Mouse (Mus musculus): ENCODE measurements around the gene Zdhhc21. TPM values are rescaled to one million over a fixed set of nuclear protein-coding genes. Genes with fewer than 3 reads are reported as not detected.

The Zdhhc21 gene
- polyA plus RNA-seq, 1 experiment, result 17.1 TPM

DNA sequence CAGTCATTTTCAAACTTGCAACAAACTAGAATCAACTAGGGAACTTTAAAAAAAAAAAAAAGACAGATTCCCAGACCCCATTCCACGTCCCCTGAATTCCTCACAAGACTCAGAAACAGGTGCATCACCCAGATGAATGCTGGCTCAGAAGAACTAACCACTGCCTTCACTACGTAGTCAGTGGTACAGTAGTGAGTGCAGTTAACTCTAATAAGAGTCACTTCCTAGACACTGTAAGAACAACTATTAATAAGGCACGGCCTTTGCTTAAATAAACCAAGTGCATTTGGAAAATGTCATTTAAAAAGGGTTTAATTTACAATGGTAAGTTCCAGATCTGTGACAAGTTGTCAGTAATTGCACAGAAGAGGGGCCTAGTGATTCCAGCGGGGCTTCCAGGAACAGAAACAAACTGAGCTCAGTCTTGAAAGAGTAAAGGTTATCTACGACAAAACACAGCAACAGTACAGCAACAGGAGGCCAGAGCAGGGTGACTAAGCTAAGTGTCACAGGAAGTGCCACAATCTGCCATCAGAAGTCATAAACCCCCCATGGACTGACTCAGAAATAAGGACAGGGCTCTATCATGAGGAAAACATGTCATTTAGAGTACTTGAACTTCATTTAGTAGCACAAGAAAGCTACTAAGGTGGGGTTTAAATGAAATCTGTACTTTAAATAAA lies 11.1 kb downstream of the Zdhhc21 start:
- Histone ChIP-seq H3K27ac (ENCODE audit: insufficient read depth, low read length) (no peak overlapping the region), H3K4me1 (ENCODE audit: control insufficient read depth, insufficient read depth, low read length) (peaks cover 2% of the 10 kb centered on the region; the same call in 1 of the 2 replicates), H3K4me3 (ENCODE audit: insufficient read depth, low read length) (no peak overlapping the region)
- TF ChIP-seq CTCF (IDR thresholded peaks at IDR 0.05; ENCODE audit: extremely low read depth, insufficient read depth, low read length) (no peak), POLR2A (IDR thresholded peaks at IDR 0.05; ENCODE audit: extremely low read depth, insufficient read depth, low read length) (no peak)

DNA sequence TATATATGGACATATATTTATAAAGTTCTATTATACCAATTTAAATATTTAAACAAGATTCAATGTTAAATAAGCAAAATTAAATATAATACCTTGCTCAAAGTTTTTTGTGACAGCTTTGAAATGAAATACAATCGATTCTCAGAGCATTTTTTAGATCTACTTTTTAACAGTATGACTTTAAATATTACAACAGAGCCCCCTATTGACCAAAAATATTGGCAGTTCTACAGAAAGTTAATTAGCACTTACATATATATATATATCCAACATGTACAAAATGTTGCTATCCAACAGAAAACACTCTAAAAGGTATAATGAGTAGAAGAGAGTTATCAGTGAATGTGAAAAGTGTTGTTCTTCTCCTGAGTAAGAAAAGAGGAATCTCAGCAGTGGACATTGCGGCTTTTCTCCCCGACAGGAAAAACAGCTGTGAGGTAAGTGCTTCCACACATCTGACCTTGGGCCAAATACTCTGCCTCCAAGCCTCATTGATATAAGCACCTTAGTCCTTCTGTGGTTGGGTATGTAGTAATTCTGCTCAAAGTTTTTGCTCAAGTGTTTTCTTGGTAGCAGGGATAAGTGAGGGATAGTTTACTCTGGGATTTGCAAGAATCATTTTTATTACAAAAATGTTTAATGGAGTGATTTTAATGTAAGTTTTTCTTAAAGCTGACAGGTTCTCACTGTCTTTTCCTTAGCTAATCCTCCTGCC lies 22.1 kb downstream of the Zdhhc21 start:
- H3K27ac ChIP-seq (ENCODE audit: insufficient read depth, low read length), result no peak overlapping the region
- no peak for TF ChIP-seq POLR2A (IDR thresholded peaks at IDR 0.05; ENCODE audit: extremely low read depth, insufficient read depth, low read length)
- no peak for TF ChIP-seq CTCF (IDR thresholded peaks at IDR 0.05; ENCODE audit: extremely low read depth, insufficient read depth, low read length)
- no peaks in the 10 kb centered on the region for H3K4me1 ChIP-seq (ENCODE audit: control insufficient read depth, insufficient read depth, low read length)
- no peak overlapping the region for H3K4me3 ChIP-seq (ENCODE audit: insufficient read depth, low read length)

DNA sequence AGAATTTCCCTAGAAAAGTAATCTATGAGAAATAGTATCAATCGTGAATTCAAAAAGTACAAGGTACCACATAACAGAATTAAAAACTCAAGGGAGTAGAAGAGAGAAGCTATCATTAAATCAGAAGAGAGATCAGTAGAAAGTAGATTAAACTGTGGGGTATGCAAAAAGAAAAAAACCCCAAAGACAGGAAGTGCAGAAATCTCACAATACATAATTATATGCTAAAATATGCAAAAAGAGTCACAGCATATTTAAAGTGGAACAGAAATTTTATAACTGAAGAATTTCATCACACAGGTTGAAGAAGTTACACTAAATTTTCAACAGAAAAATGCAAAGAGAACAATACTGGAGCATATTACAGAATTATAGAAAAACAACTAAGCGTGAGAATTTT lies 28.6 kb downstream of the Zdhhc21 start:
- Histone ChIP-seq H3K4me1 (ENCODE audit: control insufficient read depth, insufficient read depth, low read length) (no peaks in the 10 kb centered on the region), H3K27ac (ENCODE audit: insufficient read depth, low read length) (no peak overlapping the region), H3K4me3 (ENCODE audit: insufficient read depth, low read length) (no peak overlapping the region)
- no peak for TF ChIP-seq POLR2A (IDR thresholded peaks at IDR 0.05; ENCODE audit: extremely low read depth, insufficient read depth, low read length)
- no peak for TF ChIP-seq CTCF (IDR thresholded peaks at IDR 0.05; ENCODE audit: extremely low read depth, insufficient read depth, low read length)

DNA sequence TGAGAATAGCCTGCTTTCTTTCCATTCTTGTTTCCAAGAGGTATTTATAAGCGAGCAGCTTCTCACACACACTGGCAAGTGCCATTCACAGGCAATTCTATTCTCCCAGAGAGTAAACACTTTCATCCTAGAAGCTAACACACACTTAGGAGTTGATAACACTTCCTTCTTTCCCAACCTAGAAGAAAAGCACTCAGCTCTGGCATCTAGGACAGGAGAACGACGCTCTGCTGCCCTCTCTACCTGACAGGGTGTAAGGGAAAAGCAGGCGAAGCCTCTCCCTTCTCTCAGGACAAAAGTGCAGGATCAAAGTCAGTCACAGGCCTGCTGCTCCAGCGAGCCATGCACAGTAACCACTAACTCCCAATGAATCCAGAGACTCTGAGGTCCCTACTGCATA lies 30.3 kb downstream of the Zdhhc21 start:
- Histone ChIP-seq H3K27ac (ENCODE audit: insufficient read depth, low read length) (no peak overlapping the region), H3K4me1 (ENCODE audit: control insufficient read depth, insufficient read depth, low read length) (no peaks in the 10 kb centered on the region), H3K4me3 (ENCODE audit: insufficient read depth, low read length) (no peak overlapping the region)
- TF ChIP-seq CTCF (IDR thresholded peaks at IDR 0.05; ENCODE audit: extremely low read depth, insufficient read depth, low read length), result no peak
- no peak for TF ChIP-seq POLR2A (IDR thresholded peaks at IDR 0.05; ENCODE audit: extremely low read depth, insufficient read depth, low read length)

DNA sequence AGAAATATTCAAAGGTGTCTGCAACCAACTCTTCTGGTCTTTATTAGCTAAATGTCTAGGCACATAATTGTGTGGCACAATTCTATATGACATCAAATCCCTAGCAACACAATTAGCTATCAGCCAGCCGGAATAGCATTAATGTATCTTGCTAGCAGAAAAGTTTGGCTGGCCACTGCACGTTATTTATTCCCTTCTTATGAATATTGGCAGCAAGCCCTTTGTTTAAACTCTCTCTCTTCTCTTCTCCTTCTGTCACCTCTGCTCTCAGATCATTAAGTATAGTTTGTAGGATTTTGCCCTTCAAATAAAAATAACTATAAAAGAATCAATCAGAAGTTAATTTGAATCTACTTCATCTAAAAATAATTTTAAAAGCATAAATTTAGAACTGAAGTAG lies 32.8 kb downstream of the Zdhhc21 start:
- TF ChIP-seq POLR2A (IDR thresholded peaks at IDR 0.05; ENCODE audit: extremely low read depth, insufficient read depth, low read length), result no peak
- no peak for TF ChIP-seq CTCF (IDR thresholded peaks at IDR 0.05; ENCODE audit: extremely low read depth, insufficient read depth, low read length)
- H3K27ac ChIP-seq (ENCODE audit: insufficient read depth, low read length), result no peak overlapping the region
- no peaks in the 10 kb centered on the region for H3K4me1 ChIP-seq (ENCODE audit: control insufficient read depth, insufficient read depth, low read length)
- H3K4me3 ChIP-seq (ENCODE audit: insufficient read depth, low read length), result no peak overlapping the region

DNA sequence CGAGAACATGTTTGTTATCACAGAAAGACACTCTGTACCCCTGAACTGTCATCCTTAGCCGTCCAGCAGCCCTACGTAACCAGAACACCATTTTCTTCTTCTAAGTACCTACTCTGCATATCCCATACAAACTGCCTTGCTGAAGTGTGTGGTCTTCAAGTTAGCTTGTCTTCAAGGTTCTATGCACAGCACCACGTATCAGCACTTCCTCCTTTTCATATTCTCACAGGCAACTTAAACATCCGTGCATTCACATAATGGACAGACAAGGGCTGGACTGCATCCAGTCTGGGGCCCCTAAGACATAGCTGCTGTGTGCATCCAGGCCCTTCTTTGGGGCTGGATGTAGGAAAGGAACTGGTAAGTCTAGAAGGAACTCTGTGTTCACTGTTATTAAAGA lies 41.9 kb downstream of the Zdhhc21 start:
- no peaks in the 10 kb centered on the region for H3K4me1 ChIP-seq (ENCODE audit: control insufficient read depth, insufficient read depth, low read length)
- TF ChIP-seq CTCF (IDR thresholded peaks at IDR 0.05; ENCODE audit: extremely low read depth, insufficient read depth, low read length) (no peak), POLR2A (IDR thresholded peaks at IDR 0.05; ENCODE audit: extremely low read depth, insufficient read depth, low read length) (no peak)
- H3K4me3 ChIP-seq (ENCODE audit: insufficient read depth, low read length), result no peak overlapping the region
- no peak overlapping the region for H3K27ac ChIP-seq (ENCODE audit: insufficient read depth, low read length)

DNA sequence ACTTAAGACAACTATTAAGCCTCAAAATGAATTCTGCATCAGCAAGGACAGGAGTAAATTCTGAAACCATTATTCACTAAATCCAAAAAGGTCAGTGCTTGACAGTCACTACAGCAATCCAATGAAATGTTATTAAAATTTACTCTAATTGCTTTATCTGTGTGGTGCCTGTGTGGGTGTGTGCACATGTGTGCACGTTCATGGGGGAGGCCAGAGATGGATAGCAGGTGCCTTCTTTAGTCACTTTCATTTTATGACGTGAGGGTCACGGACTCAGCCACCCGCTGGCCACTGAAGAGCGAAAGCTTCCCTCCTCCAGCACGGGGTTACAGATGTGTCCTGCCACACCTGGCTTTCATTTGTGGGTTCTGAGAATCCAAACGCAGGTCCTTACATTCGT lies 43.4 kb downstream of the Zdhhc21 start:
- no peak overlapping the region for H3K4me3 ChIP-seq (ENCODE audit: insufficient read depth, low read length)
- TF ChIP-seq CTCF (IDR thresholded peaks at IDR 0.05; ENCODE audit: extremely low read depth, insufficient read depth, low read length) (no peak), POLR2A (IDR thresholded peaks at IDR 0.05; ENCODE audit: extremely low read depth, insufficient read depth, low read length) (no peak)
- H3K27ac ChIP-seq (ENCODE audit: insufficient read depth, low read length), result no peak overlapping the region
- no peaks in the 10 kb centered on the region for H3K4me1 ChIP-seq (ENCODE audit: control insufficient read depth, insufficient read depth, low read length)

DNA sequence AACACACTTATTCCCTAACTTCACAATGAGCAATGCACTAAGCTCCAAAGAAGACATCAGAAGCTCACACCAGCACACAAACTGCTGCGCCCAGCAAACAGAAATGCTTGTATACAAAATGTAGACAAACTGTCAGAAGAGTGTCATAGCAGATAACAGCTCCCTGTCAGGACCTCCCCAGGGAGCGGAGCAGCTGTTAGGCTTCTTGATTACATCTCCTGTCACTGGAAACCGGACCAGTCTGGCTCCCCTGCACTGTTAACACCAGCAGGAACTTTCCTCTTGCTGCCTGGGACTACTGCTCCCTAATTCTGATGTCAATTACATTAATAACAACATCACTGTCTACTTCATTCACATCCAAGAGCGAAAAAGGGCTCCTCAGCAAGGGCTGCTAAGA lies 44.5 kb downstream of the Zdhhc21 start:
- TF ChIP-seq CTCF (IDR thresholded peaks at IDR 0.05; ENCODE audit: extremely low read depth, insufficient read depth, low read length), result no peak
- no peak for TF ChIP-seq POLR2A (IDR thresholded peaks at IDR 0.05; ENCODE audit: extremely low read depth, insufficient read depth, low read length)
- H3K27ac ChIP-seq (ENCODE audit: insufficient read depth, low read length), result no peak overlapping the region

DNA sequence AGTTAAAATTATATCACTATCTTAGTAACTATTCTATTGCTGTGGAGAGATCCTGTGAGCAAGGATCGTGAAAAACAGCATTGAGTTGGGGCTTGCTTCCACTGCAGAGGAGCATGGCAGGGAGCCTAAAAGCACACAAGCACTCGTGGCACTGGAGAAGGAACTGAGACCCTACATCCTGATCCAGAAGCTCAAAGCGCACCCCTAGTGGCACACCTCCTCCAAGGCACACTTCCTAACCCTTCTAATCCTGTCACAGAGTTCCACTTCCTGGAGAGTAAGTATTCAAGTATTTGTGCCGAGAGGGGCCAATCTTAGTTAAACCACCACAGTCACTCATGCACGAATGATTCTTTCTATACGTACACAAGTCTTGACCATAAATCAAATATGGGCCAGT lies 46.4 kb downstream of the Zdhhc21 start:
- Histone ChIP-seq H3K4me3 (ENCODE audit: insufficient read depth, low read length) (no peak overlapping the region), H3K27ac (ENCODE audit: insufficient read depth, low read length) (no peak overlapping the region), H3K4me1 (ENCODE audit: control insufficient read depth, insufficient read depth, low read length) (no peaks in the 10 kb centered on the region)
- TF ChIP-seq CTCF (IDR thresholded peaks at IDR 0.05; ENCODE audit: extremely low read depth, insufficient read depth, low read length) (no peak), POLR2A (IDR thresholded peaks at IDR 0.05; ENCODE audit: extremely low read depth, insufficient read depth, low read length) (no peak)

More for the DNA sequence above, 44.5 kb downstream of the Zdhhc21 start:
- Histone ChIP-seq H3K4me1 (ENCODE audit: control insufficient read depth, insufficient read depth, low read length) (no peaks in the 10 kb centered on the region), H3K4me3 (ENCODE audit: insufficient read depth, low read length) (no peak overlapping the region)

DNA sequence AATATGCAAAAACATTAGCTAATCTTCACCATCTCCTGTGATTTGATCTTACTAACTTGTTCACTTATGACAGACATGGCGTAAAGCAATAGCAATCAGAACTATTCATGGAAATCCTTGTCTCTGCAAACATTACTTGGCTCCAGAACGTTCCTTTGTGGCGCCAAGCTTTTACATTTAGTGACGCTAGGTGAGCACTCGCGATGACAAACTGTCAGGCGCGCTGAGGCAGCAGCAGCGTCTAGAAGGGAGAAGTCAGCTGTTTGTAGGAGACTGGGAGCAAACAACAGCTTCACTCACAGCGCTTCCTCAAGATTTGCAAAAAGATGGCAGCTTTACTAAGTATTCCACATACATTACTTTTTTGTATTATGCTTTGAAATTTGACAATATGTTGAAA lies 51.9 kb downstream of the Zdhhc21 start:
- no peak overlapping the region for H3K4me3 ChIP-seq (ENCODE audit: insufficient read depth, low read length)
- H3K4me1 ChIP-seq (ENCODE audit: control insufficient read depth, insufficient read depth, low read length), result no peaks in the 10 kb centered on the region; the same call in 1 of the 2 replicates
- TF ChIP-seq CTCF (IDR thresholded peaks at IDR 0.05; ENCODE audit: extremely low read depth, insufficient read depth, low read length) (no peak), POLR2A (IDR thresholded peaks at IDR 0.05; ENCODE audit: extremely low read depth, insufficient read depth, low read length) (no peak)
- H3K27ac ChIP-seq (ENCODE audit: insufficient read depth, low read length), result no peak overlapping the region
